Mouse (Mus musculus) frontal cortex, postnatal 14 days (tissue): Measurements from ENCODE around the gene Zfp319.

Experiments
- DNase-seq, 2 experiments: peaks; one replicate each; pipeline ENCODE4 v3.0.0; 2022; ENCODE audit warnings: low spot score in 2 of 2

The Zfp319 gene

GRCm38 (mm10) chr8:95351461-95351860 lies 19.7 kb upstream of the Zfp319 start:
- no peak for DNase-seq

GRCm38 (mm10) chr8:95348811-95349630 lies 17.3 kb upstream of the Zfp319 start:
- peak; percentile 75 to 77 for DNase-seq

- no peak for DNase-seq
Measured at GRCm38 (mm10) chr8:95348356-95348755, 16.6 kb upstream of the Zfp319 start.

- peak; percentile 72 to 87 for DNase-seq
Measured at GRCm38 (mm10) chr8:95346643-95347545, 15.1 kb upstream of the Zfp319 start.

- no peak for DNase-seq
Measured at GRCm38 (mm10) chr8:95344668-95345067, 12.9 kb upstream of the Zfp319 start.

- DNase-seq = no peak
Measured at GRCm38 (mm10) chr8:95341721-95342120, 10.0 kb upstream of the Zfp319 start.

- DNase-seq = no peak
Measured at GRCm38 (mm10) chr8:95336363-95336762, 4.6 kb upstream of the Zfp319 start.

- DNase-seq = no peak
Measured at GRCm38 (mm10) chr8:95335706-95336105, 4.0 kb upstream of the Zfp319 start.

- no peak for DNase-seq
Measured at GRCm38 (mm10) chr8:95332437-95333199, 868 bp upstream of the Zfp319 start.

- DNase-seq = no peak
Measured at GRCm38 (mm10) chr8:95331156-95331719, 512 bp downstream of the Zfp319 start.

GRCm38 (mm10) chr8:95330367-95330766 lies 1.4 kb downstream of the Zfp319 start:
- DNase-seq = no peak

GRCm38 (mm10) chr8:95327866-95328465 lies 3.8 kb downstream of the Zfp319 start:
- no peak for DNase-seq

GRCm38 (mm10) chr8:95326822-95327221 lies 4.9 kb downstream of the Zfp319 start:
- DNase-seq = no peak

- DNase-seq = no peak
Measured at GRCm38 (mm10) chr8:95324646-95325045, 7.1 kb downstream of the Zfp319 start.

GRCm38 (mm10) chr8:95323201-95323600 lies 8.5 kb downstream of the Zfp319 start:
- no peak for DNase-seq

- peak in 1 of 2 experiments; percentile 35 for DNase-seq
Measured at GRCm38 (mm10) chr8:95320224-95321139, 11.3 kb downstream of the Zfp319 start.

GRCm38 (mm10) chr8:95315350-95315749 lies 16.4 kb downstream of the Zfp319 start:
- DNase-seq = no peak

GRCm38 (mm10) chr8:95314707-95315106 lies 17.0 kb downstream of the Zfp319 start:
- DNase-seq = no peak

- DNase-seq = no peak
Measured at GRCm38 (mm10) chr8:95313857-95314256, 17.9 kb downstream of the Zfp319 start.

- no peak for DNase-seq
Measured at GRCm38 (mm10) chr8:95312836-95313235, 18.9 kb downstream of the Zfp319 start.
